Mouse (Mus musculus) heart, adult 2 months (tissue): ENCODE results near the gene Slc2a12.

Experiments
- CTCF ChIP-seq: fragments of 200-600 bp; IDR thresholded peaks from 2 replicates; pipeline ENCODE4 v1.8.1; 2022; ENCODE audit warnings: antibody characterized with exemption, mild to moderate bottlenecking, moderate library complexity
- EP300 ChIP-seq: fragments of 200-500 bp; IDR thresholded peaks from 2 replicates; pipeline ENCODE4 v1.6.1; 2011; ENCODE audit warnings: low read depth, low read length, control low read depth; ENCODE audit not compliant: insufficient read depth

- TF ChIP-seq EP300 = no peak
- TF ChIP-seq CTCF = no peak
These were observed 86.1 kb downstream of the Slc2a12 start for GRCm38 (mm10) chr10:22730992-22731271.
